Mouse (Mus musculus) hindbrain, postnatal 0 days (tissue): ENCODE results near the gene Gzma. TPM values are rescaled to one million over a fixed set of nuclear protein-coding genes. Genes with fewer than 3 reads are reported as not detected.

Experiments used
- ATAC-seq: fragments of 200-750 bp; cut with Nextera tagmentation; 2 replicates; pipeline ENCODE4 v1.8.0; 2017; ENCODE audit warnings: mild to moderate bottlenecking, moderate TSS enrichment, moderate library complexity
- DNase-seq: peaks from one replicate; pipeline ENCODE4 v3.0.0-alpha.2; 2015; ENCODE audit warnings: low spot score
- H3K27ac ChIP-seq: fragments of 300-500 bp; sonication (generic); 2 replicates; pipeline ENCODE4 v1.5.1; 2014; ENCODE audit warnings: mild to moderate bottlenecking
- H3K27me3 ChIP-seq: fragments of 300-500 bp; sonication (generic); 2 replicates; pipeline ENCODE4 v1.6.1; 2014; ENCODE audit warnings: low read length, mixed read lengths; ENCODE audit not compliant: insufficient read depth
- H3K36me3 ChIP-seq: fragments of 300-500 bp; sonication (generic); 2 replicates; pipeline ENCODE4 v1.6.1; 2014; ENCODE audit warnings: low read length, mixed read lengths; ENCODE audit not compliant: insufficient read depth
- H3K4me1 ChIP-seq: fragments of 300-500 bp; sonication (generic); 2 replicates; pipeline ENCODE4 v1.6.1; 2014; ENCODE audit warnings: antibody characterized with exemption, low read length, mixed read lengths; ENCODE audit not compliant: insufficient read depth
- H3K4me2 ChIP-seq: fragments of 300-500 bp; sonication (generic); 2 replicates; pipeline ENCODE4 v1.6.1; 2014; ENCODE audit warnings: low read depth, mild to moderate bottlenecking, low read length, moderate library complexity, mixed read lengths
- H3K4me3 ChIP-seq: fragments of 300-500 bp; sonication (generic); 2 replicates; pipeline ENCODE4 v1.5.1; 2014; ENCODE audit warnings: low read length
- H3K9ac ChIP-seq: fragments of 300-500 bp; sonication (generic); replicated peaks from 2 replicates; pipeline ENCODE4 v1.6.1; 2014; ENCODE audit warnings: mild to moderate bottlenecking, low read length, moderate library complexity, mixed read lengths
- H3K9me3 ChIP-seq: fragments of 300-500 bp; sonication (generic); 2 replicates; pipeline ENCODE4 v1.6.1; 2016; ENCODE audit warnings: low read length, mixed read lengths
- CTCF ChIP-seq: IDR thresholded peaks from 2 replicates; pipeline ENCODE4 v1.5.1; 2016; ENCODE audit warnings: antibody characterized with exemption, control low read depth, low read depth
- WGBS: fragments of 180-500 bp; shearing (Covaris S2); extraction: QIAGEN DNeasy Blood & Tissue Kit; methylation state at CpG from one replicate; pipeline ENCODE4 v1.1.7; 2014; 5-methylcytosine and 5-hydroxymethylcytosine counted together
- polyA plus RNA-seq: library from polyadenylated mRNA; unstranded; fragments of >200 nt; fragmentation: Nextera tagmentation; extraction: Ambion mirVana; gene quantifications from 2 replicates; pipeline ENCODE4 v1.2.1, GENCODE M21; 2015
- total RNA-seq: library from RNA; depleted of rRNA; stranded (reverse); fragments of >200 nt; gene quantifications from 2 replicates; pipeline ENCODE4 v1.2.3, GENCODE M21; 2014; rRNA removed

Gene Gzma
- total and polyA plus RNA-seq, 2 experiments from 2014 or later, result not detected

- Histone ChIP-seq H3K27me3 (no peaks in the 10 kb centered on the region), H3K4me2 (peak overlapping the region; percentile 71; the same call in 1 of the 2 replicates), H3K9me3 (no peaks in the 10 kb centered on the region), H3K4me3 (no peak overlapping the region), H3K4me1 (no peaks in the 10 kb centered on the region), H3K36me3 (no peaks in the 10 kb centered on the region), H3K9ac (0 out of 2 replicates have a peak overlapping the region, but pooled peaks have one; percentile 5), H3K27ac (no peak overlapping the region)
- no peak for TF ChIP-seq CTCF
- ATAC-seq, result peak; percentile 61
- DNase-seq, result no peak
These were observed 53.8 kb downstream of the Gzma start for GRCm38 (mm10) chr13:113047018-113047417.

- H3K36me3 ChIP-seq, result no peaks in the 10 kb centered on the region
- 4% methylated on average over 21 of the region's 21 CpGs for WGBS
- peak within 1 kb of the TSS; percentile 71 for H3K4me2 ChIP-seq
- peak within 1 kb of the TSS; percentile 56 for H3K9ac ChIP-seq
- H3K9me3 ChIP-seq, result no peaks in the 10 kb centered on the region
- H3K27me3 ChIP-seq, result no peaks in the 10 kb centered on the region
- H3K27ac ChIP-seq, result peak within 1 kb of the TSS; percentile 38; the same call in 1 of the 2 replicates
- peak within 1 kb of the TSS; percentile 51 for H3K4me3 ChIP-seq
- peak; percentile 84 for DNase-seq
- peak; percentile 70 for TF ChIP-seq CTCF
- peak; percentile 90 for ATAC-seq
- H3K4me1 ChIP-seq, result no peaks in the 10 kb centered on the region
These were observed 54.4 kb downstream of the Gzma start, which contains the start of gene Gpx8 for GRCm38 (mm10) chr13:113046211-113046883. Gpx8 (minus strand) TSS chr13:113046410.

GRCm38 (mm10) chr13:113045458-113046110 lies 55.2 kb downstream of the Gzma start:
- no peak for DNase-seq
- 22% methylated on average over 18 of the region's 18 CpGs for WGBS
- Histone ChIP-seq H3K4me1 (no peaks in the 10 kb centered on the region), H3K4me3 (peak overlapping the region; percentile 51), H3K9ac (peak overlapping the region; percentile 56), H3K27ac (peak overlapping the region; percentile 38; the same call in 1 of the 2 replicates), H3K4me2 (peak overlapping the region; percentile 71), H3K36me3 (no peaks in the 10 kb centered on the region), H3K9me3 (no peaks in the 10 kb centered on the region), H3K27me3 (no peaks in the 10 kb centered on the region)
- ATAC-seq, result no peak
- TF ChIP-seq CTCF, result no peak

- no peaks in the 10 kb centered on the region for H3K36me3 ChIP-seq
- no peaks in the 10 kb centered on the region for H3K4me1 ChIP-seq
- H3K9ac ChIP-seq, result no peak overlapping the region
- H3K9me3 ChIP-seq, result no peaks in the 10 kb centered on the region
- DNase-seq, result no peak
- WGBS, result 77% methylated on average over 3 of the region's 3 CpGs
- peak overlapping the region; percentile 51 for H3K4me3 ChIP-seq
- H3K27ac ChIP-seq, result no peak overlapping the region
- H3K27me3 ChIP-seq, result no peaks in the 10 kb centered on the region
- peak overlapping the region; percentile 71 for H3K4me2 ChIP-seq
- no peak for TF ChIP-seq CTCF
- ATAC-seq, result no peak
These were observed 55.9 kb downstream of the Gzma start for GRCm38 (mm10) chr13:113044876-113045275.

Other genes starting within 250 kb of the Gzma start
- gene Mtrex, start 173.6 kb downstream of the Gzma start, total RNA-seq, result 18.8 and 21.2 TPM in 2 replicates
- 38.8 and 41.8 TPM in 2 replicates for gene Mtrex, start 173.6 kb downstream of the Gzma start, polyA plus RNA-seq
- gene Dhx29, start 173.5 kb downstream of the Gzma start, total RNA-seq, result 15.2 and 15.7 TPM in 2 replicates
- gene Dhx29, start 173.5 kb downstream of the Gzma start, polyA plus RNA-seq, result 29.5 and 30.0 TPM in 2 replicates
- 1.3 and 2.7 TPM in 2 replicates for gene Ccno, start 113.2 kb downstream of the Gzma start, total RNA-seq
- 1.7 and 1.9 TPM in 2 replicates for gene Ccno, start 113.2 kb downstream of the Gzma start, polyA plus RNA-seq
- 0.73 and 2.4 TPM in 2 replicates for gene Mcidas, start 107.1 kb downstream of the Gzma start, total RNA-seq
- gene Mcidas, start 107.1 kb downstream of the Gzma start, polyA plus RNA-seq, result 0.88 and 0.95 TPM in 2 replicates
- 2.4 and 3.1 TPM in 2 replicates for gene Cdc20b, start 65.9 kb downstream of the Gzma start, total RNA-seq
- 0.34 and 0.60 TPM in 2 replicates for gene Cdc20b, start 65.9 kb downstream of the Gzma start, polyA plus RNA-seq
- gene Gpx8, start 54.6 kb downstream of the Gzma start, total RNA-seq, result 10.2 and 19.7 TPM in 2 replicates
- gene Gpx8, start 54.6 kb downstream of the Gzma start, polyA plus RNA-seq, result 60.4 and 67.0 TPM in 2 replicates
- 0.37 and 0.86 TPM in 2 replicates for gene Esm1, start 108.7 kb upstream of the Gzma start, total RNA-seq
- 1.1 and 1.6 TPM in 2 replicates for gene Esm1, start 108.7 kb upstream of the Gzma start, polyA plus RNA-seq
- gene Gzmk, start 124.9 kb upstream of the Gzma start, total RNA-seq, result not detected in 2 replicates
- gene Gzmk, start 124.9 kb upstream of the Gzma start, polyA plus RNA-seq, result 0.14 TPM in 1 of 2 replicates, not detected in the other
- gene BC067074, start 192.2 kb upstream of the Gzma start, total RNA-seq, result 2.3 and 3.0 TPM in 2 replicates
- 1.1 TPM in 2 replicates for gene BC067074, start 192.2 kb upstream of the Gzma start, polyA plus RNA-seq